Mouse (Mus musculus): Measurements from ENCODE around the gene Orai2. TPM values are rescaled to one million over a fixed set of nuclear protein-coding genes. Genes with fewer than 3 reads are reported as not detected.
"Not testable (repeated sequence)": the region's sequence is repeated elsewhere in the genome, so short reads cannot be mapped to it uniquely, and the experiment has no call there.

The Orai2 gene
- polyA plus RNA-seq, 1 experiment: 276 TPM

DNA sequence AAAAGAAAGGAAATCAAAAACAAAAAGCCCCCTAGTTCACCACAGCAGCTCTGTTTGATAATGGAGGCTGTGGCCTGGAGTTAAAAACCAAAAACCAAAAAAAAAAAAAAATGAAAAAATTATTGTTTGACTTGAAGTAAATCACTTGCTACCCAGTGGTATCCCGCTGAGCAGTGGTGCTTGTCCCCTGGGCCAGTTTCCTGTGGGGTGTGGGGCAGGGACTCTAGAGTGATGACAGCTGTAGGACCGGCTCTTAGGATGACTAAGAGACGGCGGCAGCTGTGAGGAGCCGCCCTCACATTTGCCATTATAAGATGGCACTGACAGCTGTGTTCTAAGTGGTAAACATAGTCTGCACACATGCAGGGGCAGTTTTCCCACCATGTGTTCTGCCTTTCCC lies 15.1 kb downstream of the Orai2 start:
- Histone ChIP-seq H3K36me3 (ENCODE audit: control insufficient read depth, insufficient read depth, low read length) (peaks cover 5% of the 10 kb centered on the region), H3K4me1 (replicated peaks; ENCODE audit: control insufficient read depth, insufficient read depth, low read length) (peaks cover 3% of the 10 kb centered on the region; the same call in 1 of the 2 replicates), H3K27me3 (ENCODE audit: control insufficient read depth, insufficient read depth, low read length) (no peaks in the 10 kb centered on the region), H3K4me3 (ENCODE audit: control insufficient read depth, insufficient read depth, low read length) (no peak overlapping the region), H3K27ac (ENCODE audit: control insufficient read depth, insufficient read depth, low read length) (no peak overlapping the region)
- TF ChIP-seq POLR2A (IDR thresholded peaks at IDR 0.05; ENCODE audit: control insufficient read depth, extremely low read depth, insufficient read depth, low read length, poor library complexity) (no peak), CTCF (IDR thresholded peaks at IDR 0.05; ENCODE audit: borderline replicate concordance, control insufficient read depth, extremely low read depth, insufficient read depth, low read length, poor library complexity) (no peak)
- no peak for DNase-seq
- WGBS: 57% methylated on average over 5 of the region's 5 CpGs

DNA sequence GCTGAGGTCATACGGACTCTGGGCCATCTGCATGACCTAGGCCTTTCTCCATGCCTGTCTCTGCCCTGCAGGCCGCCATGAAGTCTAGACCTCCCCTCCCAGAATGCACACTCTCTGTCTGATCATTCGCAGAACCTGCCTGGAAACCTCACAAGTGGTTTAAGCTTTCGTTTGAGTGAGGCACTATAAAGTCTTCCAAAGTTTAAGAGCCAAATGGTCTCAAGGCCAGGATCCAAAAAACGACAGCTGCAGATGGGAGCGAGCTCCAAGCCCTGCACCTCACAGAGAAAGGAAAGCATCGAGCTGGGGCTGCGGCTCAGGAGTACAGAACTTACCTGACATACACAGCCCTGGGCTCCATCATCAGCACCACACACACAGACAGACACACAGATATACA lies 18.1 kb downstream of the Orai2 start:
- no peak for DNase-seq
- Histone ChIP-seq H3K4me3 (ENCODE audit: control insufficient read depth, insufficient read depth, low read length) (no peak overlapping the region), H3K4me1 (replicated peaks; ENCODE audit: control insufficient read depth, insufficient read depth, low read length) (peaks cover 28% of the 10 kb centered on the region)

DNA sequence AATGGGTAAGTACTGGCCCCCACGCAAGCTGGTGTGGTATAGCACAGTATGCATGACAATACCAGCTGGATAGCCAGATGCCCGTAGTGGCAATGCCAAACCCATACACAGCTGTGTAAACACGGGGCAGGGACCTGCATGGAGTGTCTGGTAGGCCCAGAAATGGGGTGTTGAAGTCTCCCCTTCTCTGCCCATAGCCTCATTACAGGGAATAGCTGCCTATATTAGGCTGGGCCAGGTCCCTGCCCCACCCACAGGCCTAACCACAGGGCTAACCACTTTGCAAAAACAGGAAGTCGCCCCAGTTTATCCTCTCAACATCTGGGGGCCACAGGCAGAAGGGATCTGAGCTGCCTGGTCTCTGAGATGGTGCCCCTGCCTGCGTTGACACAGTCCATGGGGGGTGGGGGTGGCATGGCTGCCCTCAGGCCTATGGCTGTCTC lies 21.4 kb downstream of the Orai2 start:
- not testable (repeated sequence) for H3K27me3 ChIP-seq (ENCODE audit: control insufficient read depth, insufficient read depth, low read length); H3K4me3 ChIP-seq (ENCODE audit: control insufficient read depth, insufficient read depth, low read length); H3K36me3 ChIP-seq (ENCODE audit: control insufficient read depth, insufficient read depth, low read length)
- peak overlapping the region; percentile 76 for H3K27ac ChIP-seq (ENCODE audit: control insufficient read depth, insufficient read depth, low read length)
- H3K4me1 ChIP-seq (replicated peaks; ENCODE audit: control insufficient read depth, insufficient read depth, low read length): peaks cover 47% of the 10 kb centered on the region
- 2% methylated on average over 5 of the region's 5 CpGs for WGBS
- DNase-seq: peak; percentile 61

More for the DNA sequence above, 18.1 kb downstream of the Orai2 start:
- no peak overlapping the region for H3K27ac ChIP-seq (ENCODE audit: control insufficient read depth, insufficient read depth, low read length)
- TF ChIP-seq CTCF (IDR thresholded peaks at IDR 0.05; ENCODE audit: borderline replicate concordance, control insufficient read depth, extremely low read depth, insufficient read depth, low read length, poor library complexity) (no peak), POLR2A (IDR thresholded peaks at IDR 0.05; ENCODE audit: control insufficient read depth, extremely low read depth, insufficient read depth, low read length, poor library complexity) (no peak)
- H3K36me3 ChIP-seq (ENCODE audit: control insufficient read depth, insufficient read depth, low read length): no peaks in the 10 kb centered on the region
- no peaks in the 10 kb centered on the region for H3K27me3 ChIP-seq (ENCODE audit: control insufficient read depth, insufficient read depth, low read length)
- WGBS: 90% methylated on average over 8 of the region's 8 CpGs

DNA sequence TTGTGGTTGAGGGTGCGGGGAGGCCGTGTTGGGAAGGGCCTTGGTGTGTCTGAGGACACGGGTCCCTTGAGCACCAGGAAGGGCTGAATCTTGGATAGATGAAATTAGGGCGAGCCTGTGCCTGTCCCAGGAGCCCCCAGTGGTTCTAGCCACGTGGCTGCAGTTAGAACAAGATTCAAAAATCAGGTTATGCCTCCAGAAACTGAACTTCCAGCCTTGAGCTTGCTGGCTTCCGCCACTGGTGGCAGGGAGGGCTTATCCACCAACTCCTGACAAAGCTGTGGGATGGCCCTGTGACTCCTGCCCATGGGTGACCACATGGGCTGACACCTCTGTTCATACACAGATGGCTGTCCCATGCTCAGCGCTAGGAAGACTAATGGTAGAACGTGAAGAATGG lies 22.8 kb downstream of the Orai2 start:
- Histone ChIP-seq H3K4me1 (replicated peaks; ENCODE audit: control insufficient read depth, insufficient read depth, low read length) (peaks cover 51% of the 10 kb centered on the region), H3K27ac (ENCODE audit: control insufficient read depth, insufficient read depth, low read length) (peak overlapping the region; percentile 76), H3K4me3 (ENCODE audit: control insufficient read depth, insufficient read depth, low read length) (no peak overlapping the region), H3K27me3 (ENCODE audit: control insufficient read depth, insufficient read depth, low read length) (no peaks in the 10 kb centered on the region), H3K36me3 (ENCODE audit: control insufficient read depth, insufficient read depth, low read length) (no peaks in the 10 kb centered on the region)
- no peak for DNase-seq
- WGBS: 66% methylated on average over 8 of the region's 8 CpGs
- TF ChIP-seq CTCF (IDR thresholded peaks at IDR 0.05; ENCODE audit: borderline replicate concordance, control insufficient read depth, extremely low read depth, insufficient read depth, low read length, poor library complexity): 0 out of 2 replicates have a peak, but pooled peaks have one; percentile 30
- TF ChIP-seq POLR2A (IDR thresholded peaks at IDR 0.05; ENCODE audit: control insufficient read depth, extremely low read depth, insufficient read depth, low read length, poor library complexity): no peak

DNA sequence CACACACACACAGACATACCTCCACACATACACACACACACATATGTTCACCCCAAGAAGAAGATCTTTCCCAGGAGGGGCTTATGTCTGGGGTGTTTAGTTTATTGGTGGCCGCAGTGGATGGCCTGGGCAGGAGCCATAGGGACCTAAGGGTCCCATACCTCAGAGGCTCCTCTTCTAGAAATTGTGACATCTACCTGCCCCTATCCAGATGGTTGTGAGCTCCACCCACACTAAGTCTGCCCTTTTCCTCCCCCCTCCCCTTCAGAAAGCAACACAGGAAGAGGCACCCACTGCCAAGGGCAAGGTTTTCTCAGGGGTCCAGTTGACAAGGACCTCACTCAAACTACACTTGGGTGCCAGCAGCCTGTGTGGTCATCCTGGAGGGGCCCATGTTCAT lies 23.6 kb downstream of the Orai2 start:
- Histone ChIP-seq H3K27ac (ENCODE audit: control insufficient read depth, insufficient read depth, low read length) (peak overlapping the region; percentile 76), H3K4me3 (ENCODE audit: control insufficient read depth, insufficient read depth, low read length) (no peak overlapping the region), H3K4me1 (replicated peaks; ENCODE audit: control insufficient read depth, insufficient read depth, low read length) (peaks cover 51% of the 10 kb centered on the region), H3K27me3 (ENCODE audit: control insufficient read depth, insufficient read depth, low read length) (no peaks in the 10 kb centered on the region), H3K36me3 (ENCODE audit: control insufficient read depth, insufficient read depth, low read length) (no peaks in the 10 kb centered on the region)
- 86% methylated on average over 1 of the region's 1 CpGs for WGBS
- TF ChIP-seq POLR2A (IDR thresholded peaks at IDR 0.05; ENCODE audit: control insufficient read depth, extremely low read depth, insufficient read depth, low read length, poor library complexity) (no peak), CTCF (IDR thresholded peaks at IDR 0.05; ENCODE audit: borderline replicate concordance, control insufficient read depth, extremely low read depth, insufficient read depth, low read length, poor library complexity) (no peak)
- peak; percentile 79 for DNase-seq

DNA sequence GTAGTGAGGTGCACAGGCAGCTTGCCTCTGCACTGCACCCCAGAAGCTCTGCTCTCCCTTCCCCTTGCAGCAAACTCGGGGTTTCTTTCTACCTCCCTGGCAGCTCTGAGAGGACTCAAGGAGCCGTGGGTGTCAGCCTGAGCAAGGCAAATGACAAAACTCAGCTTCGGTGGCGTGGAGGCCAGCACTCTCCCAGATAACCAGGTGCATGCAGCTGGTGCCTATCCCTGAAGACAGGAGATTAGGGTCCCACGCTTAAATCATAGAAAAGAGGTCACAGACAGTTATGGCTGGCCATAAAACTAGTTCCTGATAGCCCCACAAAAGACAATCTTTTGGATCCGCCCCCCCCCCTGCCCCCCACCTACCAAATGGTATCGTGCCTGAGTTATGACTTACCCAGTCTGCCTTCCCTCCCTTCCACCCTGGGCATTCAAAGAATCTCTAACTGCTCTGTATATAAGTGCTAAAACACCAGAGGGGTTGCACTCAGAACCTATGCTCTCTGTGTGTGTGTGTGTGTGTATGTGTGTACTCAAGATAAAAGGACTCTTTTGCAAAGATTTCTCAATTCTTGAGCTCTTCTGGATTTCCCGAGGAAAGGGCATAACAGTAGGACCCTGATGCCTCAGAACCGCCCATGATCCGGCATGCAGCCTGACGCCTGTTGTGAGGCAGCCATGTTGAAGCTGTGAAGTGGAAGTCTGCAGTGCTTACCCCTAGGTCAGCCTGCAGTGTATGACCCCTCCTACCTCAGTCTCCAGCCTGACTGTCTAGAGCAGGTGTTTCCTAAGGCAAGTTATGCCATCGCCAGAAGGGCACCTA lies 25.7 kb downstream of the Orai2 start:
- peaks cover 50% of the 10 kb centered on the region for H3K4me1 ChIP-seq (replicated peaks; ENCODE audit: control insufficient read depth, insufficient read depth, low read length)
- TF ChIP-seq POLR2A (IDR thresholded peaks at IDR 0.05; ENCODE audit: control insufficient read depth, extremely low read depth, insufficient read depth, low read length, poor library complexity) (no peak), CTCF (IDR thresholded peaks at IDR 0.05; ENCODE audit: borderline replicate concordance, control insufficient read depth, extremely low read depth, insufficient read depth, low read length, poor library complexity) (no peak)
- WGBS: 74% methylated on average over 12 of the region's 12 CpGs
- peaks cover 16% of the 10 kb centered on the region for H3K36me3 ChIP-seq (ENCODE audit: control insufficient read depth, insufficient read depth, low read length)
- H3K27me3 ChIP-seq (ENCODE audit: control insufficient read depth, insufficient read depth, low read length): no peaks in the 10 kb centered on the region
- H3K4me3 ChIP-seq (ENCODE audit: control insufficient read depth, insufficient read depth, low read length): no peak overlapping the region
- DNase-seq: no peak
- H3K27ac ChIP-seq (ENCODE audit: control insufficient read depth, insufficient read depth, low read length): no peak overlapping the region

Data from thymus, adult 2 months (tissue).